Mouse (Mus musculus) cortical plate, adult 2 months (tissue): ENCODE measurements at regions not wholly inside any gene's neighbourhood (a gene's known extent, or its start where the extent isn't known, plus 50 kb on each side); places are given as distances from the start of the nearest gene placed in this dataset.

ENCODE experiments used
- H3K27ac ChIP-seq: fragments of 200-500 bp; 2 replicates; pipeline ENCODE4 v1.5.1; 2012; ENCODE audit warnings: low read length, control low read depth, inconsistent platforms; ENCODE audit not compliant: insufficient read depth
- H3K4me1 ChIP-seq: fragments of 200-500 bp; 2 replicates; pipeline ENCODE4 v1.6.1; 2011; ENCODE audit warnings: low read length; ENCODE audit not compliant: control insufficient read depth, insufficient read depth
- H3K4me3 ChIP-seq: fragments of 200-500 bp; 2 replicates; pipeline ENCODE4 v1.5.1; 2011; ENCODE audit warnings: mild to moderate bottlenecking, low read length, control low read depth; ENCODE audit not compliant: insufficient read depth
- CTCF ChIP-seq: fragments of 200-500 bp; IDR thresholded peaks from 2 replicates; pipeline ENCODE4 v1.5.1; 2011; ENCODE audit warnings: mild to moderate bottlenecking, control low read depth, low read length; ENCODE audit not compliant: insufficient read depth; ENCODE audit errors: extremely low read depth
- POLR2A ChIP-seq: fragments of 200-500 bp; IDR thresholded peaks from 2 replicates; pipeline ENCODE4 v1.6.1; 2011; ENCODE audit warnings: mild to moderate bottlenecking, low read length, control low read depth; ENCODE audit not compliant: insufficient read depth; ENCODE audit errors: extremely low read depth

DNA sequence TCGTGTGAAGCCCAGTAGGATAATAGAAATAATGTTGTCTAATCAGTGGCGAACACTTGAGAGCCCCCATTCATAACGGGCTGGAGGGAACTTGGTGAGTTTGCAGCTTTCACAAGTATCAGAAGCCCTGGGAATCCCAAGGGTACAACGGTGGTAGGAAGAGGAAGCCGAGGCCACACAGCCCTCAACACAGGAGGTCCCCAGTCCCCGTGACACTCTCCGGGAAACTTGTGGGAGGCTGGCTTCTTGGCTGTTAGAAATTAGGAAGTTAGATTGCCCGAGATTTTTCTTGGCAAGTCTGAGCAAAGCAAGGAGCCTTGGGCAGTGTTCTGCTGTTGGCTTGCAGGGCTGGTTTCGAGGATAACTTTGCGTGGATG is 349.5 kb upstream of the Mki67 start:
- Histone ChIP-seq H3K4me3 (no peak overlapping the region), H3K4me1 (no peaks in the 10 kb centered on the region), H3K27ac (no peak overlapping the region)
- TF ChIP-seq CTCF (no peak), POLR2A (no peak)

DNA sequence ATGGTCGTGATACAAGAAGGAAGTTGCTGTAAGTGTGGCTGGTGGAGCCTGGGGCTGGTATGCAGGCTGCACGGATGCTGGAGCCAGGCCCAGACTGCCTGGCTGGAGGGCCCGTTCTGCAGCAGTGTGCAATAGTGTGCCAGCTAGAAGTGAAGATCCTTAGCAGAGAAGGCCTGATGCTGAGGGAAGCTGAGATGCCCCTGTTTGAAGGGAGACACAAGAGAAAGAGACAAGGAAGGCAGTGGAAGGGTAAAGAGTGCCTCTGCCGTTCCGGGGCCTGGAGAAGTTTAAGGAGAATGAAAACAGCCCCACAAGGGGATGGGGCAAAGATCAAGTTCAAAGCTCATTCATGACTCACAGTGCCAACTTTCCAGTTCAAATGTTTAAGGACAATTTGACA is 354.7 kb upstream of the Mki67 start:
- Histone ChIP-seq H3K4me3 (no peak overlapping the region), H3K4me1 (no peaks in the 10 kb centered on the region), H3K27ac (no peak overlapping the region)
- no peak for TF ChIP-seq POLR2A
- no peak for TF ChIP-seq CTCF

DNA sequence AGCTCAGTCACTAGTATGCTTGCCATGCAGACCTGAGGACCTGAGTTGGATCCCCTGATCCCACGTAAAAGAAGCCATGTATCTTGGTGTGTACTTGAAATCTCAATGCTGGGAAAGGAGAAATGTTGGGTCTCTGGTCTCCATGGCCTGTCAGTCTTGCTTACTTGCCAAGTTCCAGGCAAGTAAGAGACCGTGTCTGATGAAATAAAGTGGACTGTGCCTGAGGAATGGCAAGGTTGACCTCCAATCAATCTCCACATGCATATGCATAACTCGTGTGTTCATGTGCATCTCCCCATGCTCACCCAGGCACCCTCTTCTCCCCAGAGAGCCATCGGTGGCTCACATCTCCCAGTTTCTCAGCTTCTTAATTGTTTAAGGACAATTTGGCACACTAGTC is 355.2 kb upstream of the Mki67 start:
- H3K4me3 ChIP-seq = no peak overlapping the region
- H3K4me1 ChIP-seq = no peaks in the 10 kb centered on the region
- no peak for TF ChIP-seq CTCF
- TF ChIP-seq POLR2A = no peak
- no peak overlapping the region for H3K27ac ChIP-seq

DNA sequence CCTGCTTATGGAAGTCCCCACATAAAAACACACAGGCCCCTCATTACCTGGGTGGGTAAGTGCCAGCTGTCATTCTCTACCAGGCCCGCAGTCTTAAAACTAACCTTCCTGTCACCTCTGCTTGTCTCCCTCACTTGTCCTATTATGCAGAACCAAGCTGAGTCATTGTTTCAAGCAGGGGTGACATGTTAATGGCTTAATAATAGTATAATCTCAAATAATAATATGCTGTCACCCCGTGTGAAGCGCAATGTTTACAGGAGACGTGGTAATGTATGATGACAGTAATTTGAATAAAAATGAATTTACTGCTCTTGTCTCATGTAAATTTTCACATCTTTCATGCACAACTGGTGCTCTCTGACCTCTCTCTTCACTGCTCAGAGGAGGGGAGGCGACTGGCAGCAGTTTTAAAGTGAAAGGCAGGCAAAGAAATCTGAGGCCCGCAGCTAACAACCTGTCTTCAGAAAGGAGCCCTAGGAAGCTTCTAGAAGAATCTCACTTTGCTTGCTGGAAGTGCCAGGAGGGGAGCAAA is 357.2 kb upstream of the Mki67 start:
- Histone ChIP-seq H3K27ac (no peak overlapping the region), H3K4me3 (no peak overlapping the region), H3K4me1 (no peaks in the 10 kb centered on the region)
- no peak for TF ChIP-seq POLR2A
- no peak for TF ChIP-seq CTCF

DNA sequence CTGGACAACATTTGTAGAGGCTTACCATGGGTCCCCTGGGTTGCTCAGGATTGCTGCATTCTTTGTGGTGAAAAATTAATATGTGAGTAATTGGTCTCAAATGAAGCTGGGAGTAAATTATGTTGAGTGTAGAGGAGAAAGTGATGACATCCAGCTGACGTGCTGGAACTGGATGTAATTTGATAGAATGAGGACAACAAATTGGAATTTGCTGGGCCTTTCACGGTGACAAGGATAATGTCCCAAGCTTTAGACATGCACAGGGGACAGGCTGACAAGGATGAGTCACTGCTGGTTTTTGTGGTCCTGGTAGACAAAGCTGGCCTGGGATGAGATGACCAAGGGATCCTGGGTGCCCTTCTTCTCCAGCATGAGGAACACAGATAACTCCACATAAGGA is 357.9 kb upstream of the Mki67 start:
- TF ChIP-seq CTCF (no peak), POLR2A (no peak)
- Histone ChIP-seq H3K4me1 (no peaks in the 10 kb centered on the region), H3K4me3 (no peak overlapping the region), H3K27ac (no peak overlapping the region)

DNA sequence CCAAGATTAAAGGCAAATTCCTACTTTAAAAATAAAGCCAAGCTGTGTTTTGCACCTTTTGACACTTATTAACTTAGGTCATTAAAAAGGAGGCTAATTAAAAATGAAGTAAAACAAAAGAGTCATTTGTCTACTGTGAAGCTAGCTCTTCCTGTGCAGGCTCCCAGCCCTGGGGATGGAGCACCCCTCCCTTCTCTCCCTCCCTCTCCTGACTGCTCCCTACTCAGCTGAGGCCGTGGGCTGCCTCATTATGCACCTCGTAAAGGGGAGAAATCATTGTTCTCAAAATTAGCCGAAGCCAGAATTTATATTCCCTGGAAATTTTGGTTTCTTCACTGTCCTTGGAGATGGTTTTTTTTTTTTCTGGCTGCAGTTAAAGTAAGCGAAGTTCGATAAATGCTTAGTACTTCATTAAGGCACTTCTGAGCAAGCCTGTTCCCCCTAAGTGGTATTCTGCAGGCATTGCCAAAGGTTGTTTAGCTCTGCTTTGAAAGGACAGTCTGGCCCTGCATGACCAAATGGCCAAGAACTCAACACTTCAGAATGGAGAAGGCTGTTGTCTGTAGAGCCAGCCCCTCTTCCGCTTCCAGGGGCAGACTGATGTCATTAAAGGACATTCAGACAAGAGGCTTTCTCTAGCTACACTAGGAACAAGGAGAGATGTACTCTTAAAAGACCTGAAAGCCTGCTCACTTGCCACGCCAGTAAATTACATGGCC is 365.5 kb upstream of the Mki67 start:
- H3K27ac ChIP-seq = no peak overlapping the region
- TF ChIP-seq POLR2A (no peak), CTCF (no peak)
- H3K4me3 ChIP-seq = no peak overlapping the region
- no peaks in the 10 kb centered on the region for H3K4me1 ChIP-seq

DNA sequence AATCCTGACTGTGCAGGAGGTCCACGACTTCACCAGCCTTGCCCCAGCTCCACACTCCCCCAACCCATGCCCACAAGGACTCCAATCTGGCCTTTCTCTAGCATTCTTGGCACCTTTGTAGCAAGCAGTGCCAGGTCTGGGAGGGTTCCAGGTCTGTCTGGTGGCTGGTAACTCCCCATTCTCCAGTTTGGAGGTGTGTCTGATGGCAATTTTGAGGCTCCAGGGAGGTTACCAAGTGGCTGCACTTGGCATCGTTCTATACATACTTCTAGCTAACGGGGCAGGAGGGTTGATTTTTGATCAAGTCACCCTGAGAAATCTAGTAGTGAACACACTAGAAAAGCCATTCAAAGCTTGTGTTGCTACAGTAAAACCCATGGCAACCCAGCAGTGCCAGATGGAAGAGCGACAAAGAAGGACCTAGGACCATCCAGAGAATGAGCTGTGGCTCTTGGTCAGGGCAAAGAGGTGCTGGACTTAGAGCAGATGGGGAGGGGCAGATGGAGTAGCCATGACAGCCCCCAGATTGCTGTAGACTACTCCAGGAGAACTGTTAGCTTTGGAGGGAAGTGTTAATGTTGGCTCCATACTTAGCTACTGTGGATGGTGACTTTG is 366.2 kb upstream of the Mki67 start:
- no peak for TF ChIP-seq POLR2A
- TF ChIP-seq CTCF = no peak
- no peak overlapping the region for H3K27ac ChIP-seq

DNA sequence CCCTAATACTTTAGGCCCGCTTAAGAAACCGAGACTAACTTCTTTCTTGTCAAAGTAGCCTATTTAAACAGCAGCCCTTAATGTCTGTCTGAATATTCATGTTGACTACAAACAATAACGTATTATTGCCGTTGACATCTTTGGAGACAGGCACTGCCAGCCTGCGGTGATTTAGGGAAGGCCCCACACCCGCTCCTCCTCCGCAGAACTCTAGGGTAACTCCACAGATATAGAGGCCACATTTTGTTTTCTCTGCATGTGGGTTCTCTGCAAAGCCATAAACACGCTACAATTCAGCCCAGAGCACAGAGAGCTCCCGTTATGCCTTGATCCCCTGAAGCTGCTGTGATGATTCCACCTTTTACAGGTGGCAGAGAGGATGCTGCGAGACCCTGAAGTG is 366.8 kb upstream of the Mki67 start:
- H3K4me3 ChIP-seq = no peak overlapping the region
- TF ChIP-seq CTCF = no peak
- no peak for TF ChIP-seq POLR2A
- peak overlapping the region; percentile 72; the same call in 1 of the 2 replicates for H3K27ac ChIP-seq
- H3K4me1 ChIP-seq = no peaks in the 10 kb centered on the region

More for the DNA sequence above, 366.2 kb upstream of the Mki67 start:
- Histone ChIP-seq H3K4me3 (no peak overlapping the region), H3K4me1 (no peaks in the 10 kb centered on the region)

DNA sequence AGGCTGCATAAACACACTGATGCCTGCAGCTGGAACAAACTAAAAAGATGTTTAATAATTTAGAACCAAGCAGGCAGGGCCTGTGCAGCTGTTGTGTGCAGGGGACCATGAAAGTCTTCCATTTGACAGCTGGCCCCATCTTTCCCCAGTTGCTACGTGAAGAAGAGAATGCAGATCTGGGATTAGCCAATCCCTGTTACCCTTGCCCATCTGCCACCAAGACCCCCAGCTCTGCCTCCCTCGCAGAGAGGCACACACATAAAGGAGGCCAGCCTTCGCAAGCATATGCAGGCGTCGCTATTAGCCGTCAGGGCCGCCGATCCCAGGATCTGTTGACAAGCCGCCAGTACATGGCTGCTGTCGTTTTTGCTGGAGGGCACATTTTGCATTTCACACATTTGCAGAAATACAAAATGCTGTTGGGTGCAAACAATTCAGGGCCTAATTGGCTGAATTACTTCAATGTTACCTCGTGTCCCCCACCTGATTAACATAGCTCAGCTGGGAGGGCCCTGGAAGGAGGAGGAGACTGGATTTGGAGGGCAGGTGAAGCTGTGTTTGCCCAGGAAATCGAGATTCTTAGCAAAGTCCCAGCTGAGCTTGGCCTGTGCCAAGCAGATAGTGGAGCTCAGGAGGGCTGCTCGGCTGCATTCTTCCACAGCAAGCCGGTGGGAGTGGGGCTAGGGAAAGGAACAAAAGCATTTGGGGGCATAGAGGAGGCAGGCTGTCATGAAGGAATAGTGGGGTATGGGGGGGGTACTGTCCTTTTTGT is 367.6 kb upstream of the Mki67 start:
- Histone ChIP-seq H3K4me3 (no peak overlapping the region), H3K27ac (no peak overlapping the region), H3K4me1 (no peaks in the 10 kb centered on the region)
- TF ChIP-seq CTCF (no peak), POLR2A (no peak)

DNA sequence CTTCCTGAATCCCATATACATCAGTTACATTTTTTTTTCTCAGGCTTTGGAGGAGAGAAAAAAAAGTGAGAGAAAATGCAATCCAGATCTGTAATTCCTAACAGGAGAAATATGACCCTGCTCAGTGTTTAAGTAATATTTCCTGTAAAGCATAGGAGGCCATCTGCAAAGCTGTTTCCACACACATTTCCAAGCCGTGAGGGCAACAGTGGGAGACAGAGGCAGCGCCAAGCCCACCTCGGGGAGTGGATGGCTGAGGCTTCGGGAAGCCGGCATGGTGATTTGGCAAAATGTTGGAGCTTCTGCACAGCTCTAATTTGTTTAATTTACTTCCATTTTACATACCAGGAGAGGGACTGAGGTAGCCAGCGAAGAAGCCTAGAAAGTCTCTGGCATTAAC is 372.6 kb upstream of the Mki67 start:
- Histone ChIP-seq H3K27ac (no peak overlapping the region), H3K4me3 (no peak overlapping the region), H3K4me1 (no peaks in the 10 kb centered on the region)
- TF ChIP-seq CTCF (no peak), POLR2A (no peak)
